Mouse (Mus musculus): ENCODE data around the gene Arcn1. TPM values are rescaled to one million over a fixed set of nuclear protein-coding genes. Genes with fewer than 3 reads are reported as not detected.
"Not testable (repeated sequence)": the region's sequence is repeated elsewhere in the genome, so short reads cannot be mapped to it uniquely, and the experiment has no call there.

The Arcn1 gene
- polyA plus RNA-seq, 1 experiment from 2014 or later = 92.3 TPM

DNA sequence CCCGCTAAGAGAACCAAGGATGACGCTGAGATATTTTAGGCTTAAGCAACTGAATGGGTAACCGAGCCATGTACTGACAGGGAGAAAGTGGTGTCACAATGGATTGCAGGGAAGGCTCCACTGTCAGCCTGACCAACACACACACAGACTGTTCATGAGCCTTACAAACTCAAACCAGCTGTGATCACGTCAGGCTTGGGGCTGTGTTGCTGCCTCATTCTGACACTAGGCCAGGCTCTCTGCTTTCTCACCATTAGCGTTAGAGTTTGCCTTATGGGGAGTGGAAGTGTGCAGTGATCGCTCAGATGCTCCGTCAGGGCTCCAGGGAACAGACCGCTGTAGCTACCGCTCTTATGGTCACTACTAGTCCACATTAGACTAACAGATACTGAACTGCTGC lies 25.2 kb upstream of the Arcn1 start:
- ATAC-seq (no peak), DNase-seq (ENCODE audit: low spot score) (no peak)
- Histone ChIP-seq H3K27ac (ENCODE audit: low read length) (no peak overlapping the region), H3K4me1 (ENCODE audit: insufficient read depth, low read depth, low read length) (no peaks in the 10 kb centered on the region), H3K36me3 (ENCODE audit: insufficient read depth, low read length) (peaks cover 33% of the 10 kb centered on the region; the same call in 1 of the 2 replicates), H3K4me2 (replicated peaks; ENCODE audit: low read depth, low read length) (no peak overlapping the region), H3K9ac (replicated peaks; ENCODE audit: low read depth) (no peak overlapping the region), H3K27me3 (replicated peaks; ENCODE audit: insufficient read depth, low read length) (no peaks in the 10 kb centered on the region), H3K9me3 (ENCODE audit: low read length) (no peaks in the 10 kb centered on the region), H3K4me3 (ENCODE audit: low read depth, low read length) (no peak overlapping the region)
- WGBS = 80% methylated on average over 9 of the region's 9 CpGs
- TF ChIP-seq EP300 (IDR thresholded peaks at IDR 0.05) (no peak), CTCF (IDR thresholded peaks at IDR 0.05) (no peak)

DNA sequence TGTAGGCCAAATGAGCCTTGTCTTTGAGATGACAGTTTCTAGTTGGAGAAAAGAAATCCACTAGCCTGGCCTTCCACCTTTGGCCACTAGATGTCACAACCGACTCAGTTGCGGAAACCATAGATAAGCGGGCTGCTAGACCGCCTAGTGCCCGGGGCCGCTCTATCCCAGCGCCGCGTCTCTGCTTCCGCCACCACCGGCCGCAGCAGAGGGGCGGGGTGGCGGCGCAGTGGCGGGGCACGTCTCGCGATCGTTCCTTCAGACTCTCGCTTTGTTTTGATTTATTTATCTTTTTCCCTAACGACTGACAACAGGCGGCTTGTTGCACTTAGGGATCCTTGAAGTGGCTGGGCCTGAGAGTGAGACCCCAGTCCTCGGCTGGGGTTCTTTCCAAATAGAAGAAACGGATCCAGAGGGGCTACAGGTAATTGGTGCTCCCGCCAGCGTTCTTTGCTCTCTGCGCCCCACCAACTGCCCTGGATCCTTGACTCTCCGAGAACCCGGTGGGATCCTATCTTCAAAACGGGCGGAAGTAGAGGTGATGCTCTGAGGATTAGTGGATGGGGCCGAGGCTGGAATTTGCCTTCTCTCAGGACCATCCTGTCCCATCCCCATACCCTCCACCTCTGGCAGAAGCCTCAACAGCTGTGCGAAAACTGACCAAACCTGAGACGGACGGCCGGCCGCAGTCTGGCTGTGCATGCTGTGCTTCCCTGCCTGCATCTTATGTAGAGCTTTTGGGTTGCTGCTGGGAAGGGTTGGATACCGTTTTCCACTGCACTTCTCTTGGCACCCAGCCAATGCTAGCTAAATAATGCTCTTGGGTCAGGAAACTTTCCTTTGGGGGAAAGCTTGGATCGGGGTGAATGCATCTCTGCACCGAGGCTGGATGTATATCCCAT lies 5.4 kb upstream of the Arcn1 start:
- H3K27ac ChIP-seq (ENCODE audit: low read length) = peak overlapping the region; percentile 90

DNA sequence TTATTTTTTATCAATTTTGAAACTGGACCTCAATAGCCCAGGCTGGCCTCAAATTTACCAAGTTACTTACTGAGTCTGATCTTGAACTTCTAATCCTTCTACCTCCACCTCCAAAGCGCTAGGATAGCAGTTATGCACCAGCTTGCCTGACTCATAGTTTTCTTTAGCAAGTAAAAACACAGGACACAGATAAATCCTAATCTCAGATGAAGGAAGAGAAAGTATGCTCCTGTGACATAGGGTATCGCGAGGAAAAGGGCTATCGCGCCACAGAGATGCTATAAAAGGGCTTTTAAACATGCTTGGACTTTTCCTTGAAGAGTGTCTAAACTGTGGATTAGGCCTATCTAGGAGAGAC lies 4.7 kb upstream of the Arcn1 start:
- TF ChIP-seq CTCF (IDR thresholded peaks at IDR 0.05) = no peak
- TF ChIP-seq EP300 (IDR thresholded peaks at IDR 0.05) = no peak
- no peak overlapping the region for H3K4me3 ChIP-seq (ENCODE audit: low read depth, low read length)
- 19% methylated on average over 5 of the region's 5 CpGs for WGBS
- H3K4me1 ChIP-seq (ENCODE audit: insufficient read depth, low read depth, low read length) = peaks cover 5% of the 10 kb centered on the region; the same call in 1 of the 2 replicates
- H3K9me3 ChIP-seq (ENCODE audit: low read length) = no peaks in the 10 kb centered on the region
- no peaks in the 10 kb centered on the region for H3K27me3 ChIP-seq (replicated peaks; ENCODE audit: insufficient read depth, low read length)
- H3K27ac ChIP-seq (ENCODE audit: low read length) = peak overlapping the region; percentile 45; the same call in 1 of the 2 replicates
- ATAC-seq = no peak
- DNase-seq (ENCODE audit: low spot score) = no peak
- no peak overlapping the region for H3K4me2 ChIP-seq (replicated peaks; ENCODE audit: low read depth, low read length)
- no peak overlapping the region for H3K9ac ChIP-seq (replicated peaks; ENCODE audit: low read depth)
- H3K36me3 ChIP-seq (ENCODE audit: insufficient read depth, low read length) = no peaks in the 10 kb centered on the region

More for the DNA sequence above, 5.4 kb upstream of the Arcn1 start:
- Histone ChIP-seq H3K36me3 (ENCODE audit: insufficient read depth, low read length) (no peaks in the 10 kb centered on the region), H3K4me3 (ENCODE audit: low read depth, low read length) (peak overlapping the region; percentile 70), H3K4me1 (ENCODE audit: insufficient read depth, low read depth, low read length) (peaks cover 5% of the 10 kb centered on the region; the same call in 1 of the 2 replicates), H3K9ac (replicated peaks; ENCODE audit: low read depth) (peak overlapping the region; percentile 95), H3K9me3 (ENCODE audit: low read length) (no peaks in the 10 kb centered on the region), H3K4me2 (replicated peaks; ENCODE audit: low read depth, low read length) (peak overlapping the region; percentile 80), H3K27me3 (replicated peaks; ENCODE audit: insufficient read depth, low read length) (no peaks in the 10 kb centered on the region)
- ATAC-seq = peak; percentile 100
- peak; percentile 70 for TF ChIP-seq EP300 (IDR thresholded peaks at IDR 0.05)
- peak; percentile 90 for TF ChIP-seq CTCF (IDR thresholded peaks at IDR 0.05)
- DNase-seq (ENCODE audit: low spot score) = peak; percentile 98
- WGBS = under 1% methylated on average over 41 of the region's 41 CpGs

DNA sequence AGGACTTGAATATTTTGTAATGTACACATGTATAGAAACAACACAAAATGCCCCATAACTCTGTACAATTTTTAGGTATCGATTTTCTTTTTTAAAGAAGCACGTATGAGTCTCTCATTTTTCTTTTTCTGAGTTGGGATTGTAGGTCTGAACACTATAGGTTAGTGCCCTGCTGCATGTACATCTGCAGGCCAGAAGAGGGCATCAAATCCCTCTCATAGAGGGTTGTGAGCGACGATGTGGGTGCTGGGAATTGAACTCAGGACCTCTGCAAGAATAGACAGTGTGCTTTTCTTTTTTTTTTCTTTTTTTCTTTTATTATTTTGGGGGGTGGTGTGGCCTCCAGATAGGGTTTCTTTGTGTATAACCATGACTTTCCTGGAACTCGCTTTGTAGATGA lies 3.7 kb upstream of the Arcn1 start:
- WGBS = 90% methylated on average over 5 of the region's 5 CpGs
- no peak for ATAC-seq
- no peak for DNase-seq (ENCODE audit: low spot score)

DNA sequence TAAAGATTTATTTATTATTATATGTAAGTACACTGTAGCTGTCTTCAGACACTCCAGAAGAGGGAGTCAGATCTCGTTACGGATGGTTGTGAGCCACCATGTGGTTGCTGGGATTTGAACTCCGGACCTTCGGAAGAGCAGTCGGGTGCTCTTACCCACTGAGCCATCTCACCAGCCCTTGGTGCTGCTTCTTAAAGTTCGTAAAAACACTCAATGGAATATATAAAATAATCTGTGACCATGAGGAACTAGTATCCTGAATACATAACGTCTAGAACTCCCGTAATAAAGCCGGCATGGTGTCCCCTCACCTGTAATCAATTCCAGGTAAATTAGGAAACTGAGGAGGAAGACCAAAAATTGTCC lies 367 bp upstream of the Arcn1 start:
- H3K9ac ChIP-seq (replicated peaks; ENCODE audit: low read depth); H3K4me1 ChIP-seq (ENCODE audit: insufficient read depth, low read depth, low read length); ATAC-seq; DNase-seq (ENCODE audit: low spot score); H3K9me3 ChIP-seq (ENCODE audit: low read length); H3K36me3 ChIP-seq (ENCODE audit: insufficient read depth, low read length); H3K27me3 ChIP-seq (replicated peaks; ENCODE audit: insufficient read depth, low read length): not testable (repeated sequence)
- H3K4me2 ChIP-seq (replicated peaks; ENCODE audit: low read depth, low read length) = peak overlapping the region; percentile 76; the same call in 1 of the 2 replicates
- peak overlapping the region; percentile 99; the same call in 1 of the 2 replicates for H3K4me3 ChIP-seq (ENCODE audit: low read depth, low read length)
- 0 out of 2 replicates have a peak overlapping the region, but pooled peaks have one; percentile 32 for H3K27ac ChIP-seq (ENCODE audit: low read length)
- WGBS = 39% methylated on average over 7 of the region's 9 CpGs

More for the DNA sequence above, 3.7 kb upstream of the Arcn1 start:
- TF ChIP-seq CTCF (IDR thresholded peaks at IDR 0.05) (peak; percentile 19; the same call in 1 of the 2 replicates), EP300 (IDR thresholded peaks at IDR 0.05) (no peak)
- no peak overlapping the region for H3K4me3 ChIP-seq (ENCODE audit: low read depth, low read length)
- no peaks in the 10 kb centered on the region for H3K27me3 ChIP-seq (replicated peaks; ENCODE audit: insufficient read depth, low read length)
- peaks cover 5% of the 10 kb centered on the region; the same call in 1 of the 2 replicates for H3K4me1 ChIP-seq (ENCODE audit: insufficient read depth, low read depth, low read length)
- H3K9ac ChIP-seq (replicated peaks; ENCODE audit: low read depth) = no peak overlapping the region
- H3K36me3 ChIP-seq (ENCODE audit: insufficient read depth, low read length) = no peaks in the 10 kb centered on the region
- no peak overlapping the region for H3K4me2 ChIP-seq (replicated peaks; ENCODE audit: low read depth, low read length)
- no peak overlapping the region for H3K27ac ChIP-seq (ENCODE audit: low read length)
- no peaks in the 10 kb centered on the region for H3K9me3 ChIP-seq (ENCODE audit: low read length)

DNA sequence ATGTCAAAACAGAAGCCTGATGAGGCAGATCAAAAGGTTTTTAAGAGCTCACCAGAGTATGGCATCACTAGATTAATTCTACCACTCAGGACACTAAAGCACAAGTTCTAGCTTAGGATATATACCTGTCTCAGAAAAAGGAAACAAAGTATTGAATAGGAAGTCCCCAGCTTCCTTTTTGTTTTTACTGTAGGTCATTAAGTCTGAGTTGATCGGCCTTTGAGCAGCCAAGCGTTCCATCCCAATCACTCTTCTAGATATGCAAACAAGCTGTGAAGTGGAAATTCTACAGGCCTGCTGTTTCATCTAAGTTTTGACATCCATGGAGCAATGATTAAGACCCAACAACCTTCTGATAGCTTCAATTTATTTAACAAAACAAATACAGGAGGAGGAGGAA lies 6.8 kb downstream of the Arcn1 start:
- 43% methylated on average over 2 of the region's 2 CpGs for WGBS

More for the DNA sequence above, 6.8 kb downstream of the Arcn1 start:
- no peak for ATAC-seq
- no peak overlapping the region for H3K4me2 ChIP-seq (replicated peaks; ENCODE audit: low read depth, low read length)
- H3K27ac ChIP-seq (ENCODE audit: low read length) = no peak overlapping the region
- H3K9ac ChIP-seq (replicated peaks; ENCODE audit: low read depth) = no peak overlapping the region
- H3K4me1 ChIP-seq (ENCODE audit: insufficient read depth, low read depth, low read length) = peaks cover 2% of the 10 kb centered on the region; the same call in 1 of the 2 replicates
- TF ChIP-seq CTCF (IDR thresholded peaks at IDR 0.05) = no peak
- TF ChIP-seq EP300 (IDR thresholded peaks at IDR 0.05) = no peak
- H3K9me3 ChIP-seq (ENCODE audit: low read length) = no peaks in the 10 kb centered on the region
- H3K27me3 ChIP-seq (replicated peaks; ENCODE audit: insufficient read depth, low read length) = no peaks in the 10 kb centered on the region
- DNase-seq (ENCODE audit: low spot score) = no peak
- H3K4me3 ChIP-seq (ENCODE audit: low read depth, low read length) = no peak overlapping the region
- 0 out of 2 replicates have a peak, but pooled peaks cover 6% of the 10 kb centered on the region for H3K36me3 ChIP-seq (ENCODE audit: insufficient read depth, low read length)
